8 mouse cellular contexts compared by ENCODE assay signal in genomic region chr17:56757416-56758123, GRCm38 (mm10). TPM values are rescaled to one million over a fixed set of nuclear protein-coding genes. Genes with fewer than 3 reads are reported as not detected.
DNase-seq lines count a peak whose midpoint lies in the region; ATAC-seq and TF ChIP-seq lines count a peak whose summit lies in the region.

TSS of gene Nrtn (minus strand) at chr17:56757530.

- peaks cover 24% of the 10 kb centered on the region for H3K27me3 ChIP-seq in intestine, embryonic 16.5 days (replicated peaks; ENCODE audit: control insufficient read depth, insufficient read depth, low read length)
- H3K27me3 ChIP-seq in liver, adult 2 months (ENCODE audit: control insufficient read depth, insufficient read depth, low read length), result peaks cover 2% of the 10 kb centered on the region; the same call in 1 of the 2 replicates
- H3K27me3 ChIP-seq in midbrain, postnatal 0 days (ENCODE audit: insufficient read depth, low read length), result peaks cover 53% of the 10 kb centered on the region
- peaks cover 23% of the 10 kb centered on the region for H3K27me3 ChIP-seq in stomach, embryonic 14.5 days (ENCODE audit: control insufficient read depth, insufficient read depth, low read length)

- peak within 1 kb of the TSS; percentile 65 for H3K4me3 ChIP-seq in intestine, embryonic 16.5 days (ENCODE audit: low read length)
- H3K4me3 ChIP-seq in liver, adult 2 months (ENCODE audit: insufficient read depth, low read depth, low read length), result peak within 1 kb of the TSS; percentile 53; the same call in 1 of the 2 replicates
- peak within 1 kb of the TSS; percentile 47 for H3K4me3 ChIP-seq in midbrain, postnatal 0 days (ENCODE audit: low read depth, low read length)
- peak within 1 kb of the TSS; percentile 57 for H3K4me3 ChIP-seq in stomach, embryonic 14.5 days (ENCODE audit: low read depth, low read length)

- TF ChIP-seq POLR2A in liver, adult 2 months (IDR thresholded peaks at IDR 0.05; ENCODE audit: extremely low read depth, insufficient read depth, low read length), result no peak

- no peaks in the 10 kb centered on the region for H3K9me3 ChIP-seq in intestine, embryonic 16.5 days (ENCODE audit: control insufficient read depth, low read length)
- no peaks in the 10 kb centered on the region for H3K9me3 ChIP-seq in midbrain, postnatal 0 days (ENCODE audit: low read length)
- H3K9me3 ChIP-seq in stomach, embryonic 14.5 days (ENCODE audit: control insufficient read depth, low read depth, low read length), result no peaks in the 10 kb centered on the region

- H3K4me2 ChIP-seq in intestine, embryonic 16.5 days (ENCODE audit: low read depth, low read length), result peak within 1 kb of the TSS; percentile 100
- H3K4me2 ChIP-seq in midbrain, postnatal 0 days (ENCODE audit: low read depth, low read length, poor library complexity, severe bottlenecking), result peak within 1 kb of the TSS; percentile 91
- peak within 1 kb of the TSS; percentile 100 for H3K4me2 ChIP-seq in stomach, embryonic 14.5 days (replicated peaks; ENCODE audit: low read depth, low read length)

- peak; percentile 40 for DNase-seq in cerebellum, adult 11-12 months
- no peak for DNase-seq in cerebellum, adult 9-10 months
- DNase-seq in embryo, embryonic 9.5 days (ENCODE audit: extremely low spot score), result peak; percentile 87
- peak; percentile 62 for DNase-seq in liver, adult 2 months (ENCODE audit: extremely low read depth, low read depth, low spot score)
- DNase-seq in midbrain, postnatal 0 days (ENCODE audit: low spot score), result peak; percentile 31

- under 1% methylated on average over 45 of the region's 48 CpGs for WGBS in intestine, embryonic 16.5 days
- WGBS in liver, adult 2 months, result 1% methylated on average over 48 of the region's 48 CpGs
- under 1% methylated on average over 26 of the region's 48 CpGs for WGBS in midbrain, postnatal 0 days
- WGBS in stomach, embryonic 14.5 days, result under 1% methylated on average over 42 of the region's 48 CpGs

- peak; percentile 57 for ATAC-seq in granulocyte monocyte progenitor cell, adult 5-6 weeks (replicated peaks; ENCODE audit: poor library complexity, severe bottlenecking)
- ATAC-seq in intestine, embryonic 16.5 days, result peak; percentile 69
- no peak for ATAC-seq in midbrain, postnatal 0 days (ENCODE audit: low FRiP score)
- peak; percentile 77 for ATAC-seq in stomach, embryonic 14.5 days (ENCODE audit: insufficient number of reproducible peaks, insufficient read depth, low FRiP score, low read depth)

- no peaks in the 10 kb centered on the region for H3K36me3 ChIP-seq in intestine, embryonic 16.5 days (ENCODE audit: control insufficient read depth, insufficient read depth, low read length)
- H3K36me3 ChIP-seq in liver, adult 2 months (ENCODE audit: control insufficient read depth, insufficient read depth, low read length), result no peaks in the 10 kb centered on the region
- H3K36me3 ChIP-seq in midbrain, postnatal 0 days (ENCODE audit: insufficient read depth, low read length), result no peaks in the 10 kb centered on the region
- H3K36me3 ChIP-seq in stomach, embryonic 14.5 days (ENCODE audit: control insufficient read depth, insufficient read depth, low read length), result no peaks in the 10 kb centered on the region

- peak within 1 kb of the TSS; percentile 18; the same call in 1 of the 2 replicates for H3K27ac ChIP-seq in intestine, embryonic 16.5 days (ENCODE audit: low read length)
- no peak within 1 kb of the TSS for H3K27ac ChIP-seq in liver, adult 2 months (replicated peaks; ENCODE audit: insufficient read depth, low read depth, low read length)
- H3K27ac ChIP-seq in midbrain, postnatal 0 days (ENCODE audit: low read depth, low read length), result no peak within 1 kb of the TSS
- no peak within 1 kb of the TSS for H3K27ac ChIP-seq in stomach, embryonic 14.5 days (ENCODE audit: low read length)

- no peak for TF ChIP-seq CTCF in liver, adult 2 months (IDR thresholded peaks at IDR 0.05; ENCODE audit: low read depth, low read length)
- no peak for TF ChIP-seq CTCF in midbrain, postnatal 0 days (IDR thresholded peaks at IDR 0.05)

- H3K79me2 ChIP-seq in liver, adult 2 months (ENCODE audit: control insufficient read depth, insufficient read depth, low read length), result no peaks in the 10 kb centered on the region

- H3K4me1 ChIP-seq in intestine, embryonic 16.5 days (ENCODE audit: control insufficient read depth, insufficient read depth, low read length), result peaks cover 43% of the 10 kb centered on the region
- H3K4me1 ChIP-seq in liver, adult 2 months (ENCODE audit: control insufficient read depth, insufficient read depth, low read length), result peaks cover 9% of the 10 kb centered on the region
- peaks cover 11% of the 10 kb centered on the region; the same call in 1 of the 2 replicates for H3K4me1 ChIP-seq in midbrain, postnatal 0 days (ENCODE audit: insufficient read depth, low read length)
- H3K4me1 ChIP-seq in stomach, embryonic 14.5 days (ENCODE audit: control insufficient read depth, insufficient read depth, low read length), result peaks cover 19% of the 10 kb centered on the region; the same call in 1 of the 2 replicates

- H3K9ac ChIP-seq in intestine, embryonic 16.5 days (ENCODE audit: low read depth, low read length), result peak within 1 kb of the TSS; percentile 80
- peak within 1 kb of the TSS; percentile 79 for H3K9ac ChIP-seq in liver, adult 2 months (ENCODE audit: low read depth, low read length)
- H3K9ac ChIP-seq in midbrain, postnatal 0 days (replicated peaks; ENCODE audit: low read length, poor library complexity, severe bottlenecking), result peak within 1 kb of the TSS; percentile 54
- peak within 1 kb of the TSS; percentile 57 for H3K9ac ChIP-seq in stomach, embryonic 14.5 days (replicated peaks; ENCODE audit: low read depth, low read length)

RNA-seq across cellular contexts. Expression of gene Nrtn, which starts in this region (rescaled TPM):
- not detected in 2 replicates for total RNA-seq in granulocyte monocyte progenitor cell, adult 5-6 weeks (2014; fragmentation: Nextera tagmentation)
- not detected in 2 replicates for total RNA-seq in granulocyte monocyte progenitor cell, adult 5-6 weeks (2017)
- polyA plus RNA-seq in intestine, embryonic 16.5 days (2015; fragmentation: Nextera tagmentation; extraction: Ambion mirVana), result 7.0 and 7.9 TPM in 2 replicates
- total RNA-seq in liver, adult 2 months (2014; rRNA removed), result 0.83 and 1.3 TPM in 2 replicates
- polyA plus RNA-seq in liver, adult 2 months (2012; rRNA removed), result 1.9 and 3.6 TPM in 2 replicates
- total RNA-seq in midbrain, postnatal 0 days (2014; rRNA removed), result 12.5 and 13.4 TPM in 2 replicates
- 7.4 and 8.0 TPM in 2 replicates for polyA plus RNA-seq in midbrain, postnatal 0 days (2015; fragmentation: Nextera tagmentation; extraction: Ambion mirVana)
- 14.1 and 14.4 TPM in 2 replicates for polyA plus RNA-seq in stomach, embryonic 14.5 days (2014; fragmentation: Nextera tagmentation; extraction: Ambion mirVana)

Comparison
In these comparisons a context has a peak if more than half of its experiments do, and no peak if none do; other contexts are left out.
1. Peak in ATAC-seq in granulocyte monocyte progenitor cell, adult 5-6 weeks; RNA of the gene not detected or under 1 TPM.